Mouse (Mus musculus) mesoderm, embryonic 11.5 days (tissue): Measurements from ENCODE around the gene Wwox.
A peak's percentile ranks its signal among the peaks of the same experiment; 100 is the strongest.

ENCODE experiments used
- DNase-seq: peaks from one replicate; pipeline ENCODE4 v3.0.0-alpha.2; 2012; ENCODE audit warnings: low read depth, low spot score

The Wwox gene

DNA sequence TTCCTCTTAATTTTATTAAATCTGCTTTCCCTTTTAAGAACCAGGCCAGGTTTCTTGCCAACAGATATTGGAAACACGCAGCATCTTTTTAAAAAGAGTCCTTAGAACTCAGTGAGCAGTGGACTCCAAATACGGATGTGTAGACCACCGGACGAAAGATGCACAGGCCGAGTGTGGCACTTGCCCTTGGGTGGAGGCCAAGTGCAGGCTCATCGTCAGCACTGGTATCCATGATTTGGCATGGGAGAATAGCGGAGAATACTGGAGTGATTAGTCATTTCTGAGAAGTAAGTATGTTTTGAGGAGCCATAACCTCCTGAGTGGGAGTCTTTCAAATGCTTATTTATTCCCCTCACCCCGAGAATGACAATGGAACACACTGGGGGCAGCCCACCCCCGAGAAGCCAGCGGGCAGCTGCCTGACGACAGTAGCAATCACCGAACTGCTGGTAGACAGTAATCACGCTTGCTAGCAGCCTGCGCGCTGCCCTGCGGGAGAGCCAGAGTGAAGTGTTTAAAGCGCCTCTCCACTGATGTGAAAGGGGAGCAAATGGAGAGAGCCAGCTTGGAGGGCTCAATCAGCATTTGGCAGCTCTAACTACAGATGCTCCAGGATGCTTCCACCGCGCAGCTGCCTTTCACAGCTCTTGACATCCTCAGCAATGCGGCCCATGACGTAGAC is 29.2 kb downstream of the Wwox start:
- no peak for DNase-seq

- DNase-seq = no peak
Measured at GRCm38 (mm10) chr8:114469208-114469590, 29.7 kb downstream of the Wwox start.

- DNase-seq = no peak
Measured at GRCm38 (mm10) chr8:114473546-114473945, 34.1 kb downstream of the Wwox start.

DNA sequence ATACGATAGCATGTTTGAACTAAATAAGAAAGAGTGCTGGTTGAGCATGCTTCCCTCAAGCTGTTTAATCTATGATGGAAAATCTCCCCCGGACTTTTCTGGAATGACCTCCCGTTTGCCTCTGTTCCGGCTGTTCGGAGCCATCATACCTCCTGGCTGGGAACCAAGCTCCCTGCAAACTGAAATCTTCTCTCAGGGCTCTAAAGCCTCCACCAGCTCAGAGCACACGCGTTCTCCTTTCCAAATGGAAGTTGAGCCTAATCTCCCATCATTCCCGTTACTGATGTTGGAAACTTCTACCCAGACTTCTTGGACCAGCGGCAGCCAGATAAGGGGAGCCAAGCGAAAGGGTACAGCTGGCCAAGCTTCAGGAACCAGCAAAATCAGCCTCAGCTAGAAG is 37.5 kb downstream of the Wwox start:
- no peak for DNase-seq

- DNase-seq = no peak
Measured at GRCm38 (mm10) chr8:114477790-114478189, 38.3 kb downstream of the Wwox start.

GRCm38 (mm10) chr8:114479749-114480148 is 40.3 kb downstream of the Wwox start:
- DNase-seq = no peak

DNA sequence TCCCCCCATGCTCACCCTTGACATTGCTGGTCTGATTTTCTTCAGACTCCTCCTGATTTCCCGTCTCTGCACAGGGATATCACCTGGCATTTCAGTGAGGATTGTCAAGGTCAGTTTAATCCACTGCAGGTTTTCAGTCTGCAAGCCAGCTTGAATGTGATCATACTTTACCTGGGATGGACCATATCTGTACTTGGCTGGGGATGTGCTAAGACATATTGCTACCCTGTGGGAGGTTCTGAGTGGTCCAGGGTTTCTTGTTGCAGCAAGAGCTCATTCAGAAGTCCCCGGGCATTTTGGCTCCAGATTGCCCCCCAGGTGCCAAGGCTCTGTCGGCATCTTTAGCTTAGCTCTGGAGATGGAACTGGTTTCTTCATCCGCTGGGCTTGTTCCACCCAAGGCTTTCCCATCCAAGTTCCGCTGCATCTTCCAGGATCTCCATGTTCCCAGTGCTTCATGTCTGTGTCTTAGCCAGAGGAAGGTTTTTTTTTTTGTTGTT is 52.3 kb downstream of the Wwox start:
- DNase-seq = no peak

DNA sequence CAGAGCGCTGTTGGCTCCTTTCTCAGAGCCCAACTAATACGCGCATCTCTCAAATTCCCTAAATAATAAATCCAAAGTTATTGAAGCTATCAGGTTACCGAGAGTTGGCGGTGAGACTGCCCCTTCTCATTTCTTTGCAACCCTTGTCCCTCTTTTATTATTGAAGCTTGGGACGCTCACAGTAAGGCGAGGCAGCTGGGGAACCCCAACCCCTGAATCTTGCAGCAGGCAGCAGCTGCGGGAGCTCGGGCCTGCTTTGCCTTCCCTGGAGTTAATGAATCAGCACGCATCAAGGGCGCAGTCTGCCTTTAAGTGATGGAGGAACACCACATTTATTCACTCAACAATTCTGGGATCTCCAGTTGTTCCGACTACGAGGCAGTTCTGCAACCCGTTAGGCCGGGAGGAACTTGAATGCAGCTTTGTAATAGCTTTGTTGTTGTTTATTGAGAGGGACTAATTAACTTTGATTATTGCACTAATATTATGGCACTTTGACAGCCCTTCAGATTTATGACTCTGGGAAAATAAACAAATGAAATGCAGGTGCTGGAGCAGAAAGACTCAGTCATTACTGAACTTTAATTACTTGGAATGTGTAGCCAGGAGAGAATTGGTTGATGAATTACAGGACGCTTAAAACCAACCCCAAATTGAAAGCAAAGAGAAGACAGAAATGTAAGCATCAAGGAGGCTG is 60.1 kb downstream of the Wwox start:
- peak; percentile 19 for DNase-seq

DNA sequence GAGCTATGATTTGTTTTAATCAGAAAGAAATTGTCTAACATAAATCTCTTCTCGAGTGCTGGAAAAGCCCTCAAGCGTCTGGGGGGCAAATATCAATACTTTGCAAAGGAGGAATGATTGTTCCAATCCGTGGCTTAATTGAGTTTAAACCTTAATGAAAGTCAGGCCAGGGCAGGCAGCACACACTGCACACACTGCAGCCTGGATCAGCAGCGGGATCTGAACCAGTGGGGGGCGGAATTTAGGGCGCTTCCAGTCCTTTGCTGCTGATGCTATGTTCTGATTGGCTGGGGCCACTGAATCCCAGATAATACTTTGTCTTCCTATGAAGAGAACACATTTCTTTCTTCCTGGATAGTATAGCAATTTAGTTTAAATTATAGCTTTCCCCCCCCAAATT is 62.5 kb downstream of the Wwox start:
- DNase-seq = no peak

DNA sequence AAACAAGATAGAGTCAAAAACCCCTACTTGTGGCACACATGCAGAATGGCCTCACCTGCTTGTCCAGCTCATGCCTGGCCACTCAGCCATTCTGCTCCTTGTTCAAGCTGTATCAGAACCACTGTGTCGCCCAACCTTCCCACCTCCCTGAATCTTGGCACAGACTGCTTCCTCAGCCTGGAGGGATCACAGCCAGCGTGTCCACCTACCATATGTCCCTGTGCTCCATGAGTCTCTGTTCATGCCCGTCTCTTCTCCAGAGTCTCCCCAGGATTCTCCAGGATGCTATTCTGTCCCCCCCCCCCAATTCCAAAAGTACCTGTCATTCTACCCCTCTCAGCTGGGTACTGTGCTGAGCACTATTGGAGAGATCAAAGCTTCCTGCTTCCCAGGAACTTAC is 63.7 kb downstream of the Wwox start:
- DNase-seq = no peak

GRCm38 (mm10) chr8:114504889-114505288 is 65.4 kb downstream of the Wwox start:
- no peak for DNase-seq

DNA sequence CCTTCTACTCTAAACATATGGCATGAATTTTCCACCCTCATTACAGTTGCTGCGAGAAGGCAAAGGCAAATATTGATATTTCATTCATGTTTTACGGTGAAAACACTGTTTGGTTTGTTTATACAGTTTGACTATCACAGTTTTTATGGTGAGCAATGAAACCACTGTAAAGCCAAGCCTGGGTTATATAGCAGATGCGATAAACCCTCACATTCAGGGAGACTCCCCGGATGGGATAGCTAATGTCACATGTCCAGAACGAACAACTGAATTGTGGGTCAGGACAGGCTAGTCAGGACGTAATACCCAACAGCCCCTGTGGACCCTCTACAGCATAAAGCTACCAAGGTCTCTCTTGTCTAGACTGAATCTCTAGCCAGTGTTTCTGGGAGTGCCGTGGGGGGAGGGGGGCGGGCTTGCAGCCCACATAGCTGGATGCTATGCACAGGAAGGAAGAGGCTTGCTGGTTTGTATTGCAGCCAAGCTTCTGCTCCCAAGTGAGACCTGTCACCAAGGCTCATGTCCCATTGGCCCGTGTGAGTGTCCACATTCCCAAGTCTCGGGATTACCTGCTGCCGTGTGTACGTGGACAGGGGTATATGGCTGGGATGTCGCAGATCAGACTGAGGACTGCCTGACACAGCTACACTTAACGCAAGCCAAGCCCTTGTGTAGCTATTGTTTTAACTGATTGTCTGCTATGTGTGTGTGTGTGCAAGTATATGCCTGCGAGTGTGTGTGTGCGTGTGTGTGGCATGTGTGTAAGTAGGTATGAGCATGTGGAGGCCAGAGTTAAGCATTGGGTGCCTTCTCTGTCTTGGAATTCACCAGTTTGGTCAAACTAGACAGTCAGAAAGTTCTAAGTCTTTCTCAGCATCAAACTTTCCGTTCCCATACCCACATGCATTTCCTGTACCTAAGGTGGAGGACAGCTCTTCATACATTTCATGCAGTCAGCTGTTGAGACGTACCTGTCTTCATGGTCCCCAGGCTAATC is 66.2 kb downstream of the Wwox start:
- DNase-seq = no peak

GRCm38 (mm10) chr8:114507404-114507803 is 67.9 kb downstream of the Wwox start:
- DNase-seq = no peak

- no peak for DNase-seq
Measured at GRCm38 (mm10) chr8:114510226-114510625, 70.8 kb downstream of the Wwox start.

GRCm38 (mm10) chr8:114512075-114512935 is 72.8 kb downstream of the Wwox start:
- DNase-seq = no peak

GRCm38 (mm10) chr8:114514692-114515091 is 75.2 kb downstream of the Wwox start:
- no peak for DNase-seq

DNA sequence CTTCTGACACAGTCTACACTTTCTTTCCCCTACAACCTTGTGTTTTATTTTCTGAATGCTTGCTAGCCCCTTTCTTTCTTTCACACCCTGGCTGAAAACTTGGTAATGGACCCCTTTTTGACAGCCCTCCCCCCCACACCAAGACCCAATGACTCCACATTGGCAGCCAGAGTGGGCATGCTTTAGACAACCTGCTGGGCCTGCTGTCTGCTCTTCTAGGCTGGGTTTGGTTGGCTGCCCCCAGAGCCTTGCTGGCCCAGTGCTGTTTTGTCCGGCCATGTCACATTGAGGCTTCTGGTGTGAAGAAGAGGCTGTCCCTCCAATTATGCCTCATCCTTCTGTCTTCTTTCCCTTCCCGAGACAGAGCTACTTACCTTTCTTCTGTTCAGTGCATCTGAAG is 83.6 kb downstream of the Wwox start:
- DNase-seq = no peak

GRCm38 (mm10) chr8:114526626-114527267 is 87.3 kb downstream of the Wwox start:
- no peak for DNase-seq

- DNase-seq = no peak
Measured at GRCm38 (mm10) chr8:114527648-114528221, 88.3 kb downstream of the Wwox start.

GRCm38 (mm10) chr8:114529581-114529980 is 90.1 kb downstream of the Wwox start:
- DNase-seq = no peak
